Mouse (Mus musculus) heart, adult 2 months (tissue): ENCODE results near the gene Cadps2.

Experiments
- CTCF ChIP-seq: fragments of 200-600 bp; IDR thresholded peaks from 2 replicates; pipeline ENCODE4 v1.8.1; 2022; ENCODE audit warnings: antibody characterized with exemption, mild to moderate bottlenecking, moderate library complexity
- POLR2A ChIP-seq: fragments of 200-500 bp; IDR thresholded peaks from 2 replicates; pipeline ENCODE4 v1.6.1; 2011; ENCODE audit warnings: mild to moderate bottlenecking, low read depth, low read length, control low read depth; ENCODE audit not compliant: insufficient read depth

DNA sequence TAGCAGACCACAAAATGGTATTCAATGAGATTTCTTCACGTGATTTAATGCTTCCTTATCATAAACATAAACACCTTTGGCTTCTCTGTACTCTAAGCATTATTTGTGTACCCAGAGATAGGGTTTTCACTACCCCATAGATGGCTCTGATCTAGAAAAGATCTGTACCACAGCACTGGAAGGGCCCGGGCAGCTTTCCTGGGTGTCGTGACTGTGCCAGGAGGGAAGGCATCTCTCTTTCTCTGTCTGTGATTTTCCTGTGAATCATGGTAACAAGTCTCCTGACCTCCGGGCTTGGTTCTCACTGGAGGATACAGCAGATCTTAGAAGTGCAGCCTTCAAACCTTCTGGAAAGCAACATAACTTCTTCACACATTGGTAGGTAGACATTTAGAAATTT lies 265.5 kb downstream of the Cadps2 start:
- TF ChIP-seq POLR2A (no peak), CTCF (no peak)
